Mouse (Mus musculus) layer of hippocampus, postnatal 36 days (tissue): Measurements from ENCODE around the gene Tmc3. TPM values are rescaled to one million over a fixed set of nuclear protein-coding genes. Genes with fewer than 3 reads are reported as not detected.

ENCODE experiments used
- DNase-seq, 2 experiments: peaks; one replicate each; pipeline ENCODE4 v3.0.0; 2022
- total RNA-seq, 2 experiments: library from RNA; stranded (reverse); gene quantifications; 2 replicates each; pipeline ENCODE4 v1.2.3; 2021

Gene Tmc3
- total RNA-seq, 2 experiments from 2014 or later = 0.22 to 0.23 TPM

- DNase-seq = no peak
Measured at GRCm38 (mm10) chr7:83598997-83599912, 14.5 kb downstream of the Tmc3 start.

- DNase-seq = peak; percentile 12 to 13
Measured at GRCm38 (mm10) chr7:83599913-83600286, 15.2 kb downstream of the Tmc3 start.

- DNase-seq = no peak
Measured at GRCm38 (mm10) chr7:83604180-83604944, 19.6 kb downstream of the Tmc3 start.

- DNase-seq = no peak
Measured at GRCm38 (mm10) chr7:83606796-83607195, 22.1 kb downstream of the Tmc3 start.

GRCm38 (mm10) chr7:83609891-83610290 lies 25.2 kb downstream of the Tmc3 start:
- DNase-seq = no peak

- no peak for DNase-seq
Measured at GRCm38 (mm10) chr7:83611886-83612285, 27.2 kb downstream of the Tmc3 start.

GRCm38 (mm10) chr7:83615272-83615671 lies 30.5 kb downstream of the Tmc3 start:
- DNase-seq = no peak

GRCm38 (mm10) chr7:83615815-83616214 lies 31.1 kb downstream of the Tmc3 start:
- no peak for DNase-seq

GRCm38 (mm10) chr7:83616268-83616667 lies 31.5 kb downstream of the Tmc3 start:
- DNase-seq = no peak

GRCm38 (mm10) chr7:83618709-83619108 lies 34.0 kb downstream of the Tmc3 start:
- DNase-seq = no peak

- no peak for DNase-seq
Measured at GRCm38 (mm10) chr7:83622582-83622981, 37.9 kb downstream of the Tmc3 start.

GRCm38 (mm10) chr7:83624065-83624464 lies 39.3 kb downstream of the Tmc3 start:
- no peak for DNase-seq

GRCm38 (mm10) chr7:83626557-83627257 lies 42.0 kb downstream of the Tmc3 start:
- DNase-seq = no peak

GRCm38 (mm10) chr7:83627369-83627768 lies 42.6 kb downstream of the Tmc3 start:
- no peak for DNase-seq

- no peak for DNase-seq
Measured at GRCm38 (mm10) chr7:83631073-83631827, 46.5 kb downstream of the Tmc3 start.

- DNase-seq = peak; percentile 86 to 90
Measured at GRCm38 (mm10) chr7:83631828-83632681, 47.3 kb downstream of the Tmc3 start, which contains the start of gene Stard5. Gene Stard5 (plus strand): TSS chr7:83631959.

- DNase-seq = no peak
Measured at GRCm38 (mm10) chr7:83632682-83633120, 48.0 kb downstream of the Tmc3 start.

- DNase-seq = no peak
Measured at GRCm38 (mm10) chr7:83633856-83634255, 49.1 kb downstream of the Tmc3 start.

GRCm38 (mm10) chr7:83635726-83636125 lies 51.0 kb downstream of the Tmc3 start:
- DNase-seq = no peak

- DNase-seq = no peak
Measured at GRCm38 (mm10) chr7:83636425-83636824, 51.7 kb downstream of the Tmc3 start.
